Mouse (Mus musculus) liver, embryonic 16.5 days (tissue): Measurements from ENCODE around the gene Hspa1l. TPM values are rescaled to one million over a fixed set of nuclear protein-coding genes. Genes with fewer than 3 reads are reported as not detected.

ENCODE experiments used
- ATAC-seq: fragments of 200-750 bp; cut with Nextera tagmentation; 2 replicates; pipeline ENCODE4 v1.8.0; 2017; ENCODE audit warnings: low read depth, mild to moderate bottlenecking, moderate number of reproducible peaks, moderate library complexity
- H3K27ac ChIP-seq: fragments of 300-500 bp; sonication (generic); 2 replicates; pipeline ENCODE4 v1.5.1; 2014; ENCODE audit warnings: mild to moderate bottlenecking, low read length
- H3K27me3 ChIP-seq: fragments of 300-500 bp; sonication (generic); 2 replicates; pipeline ENCODE4 v1.6.1; 2014; ENCODE audit warnings: low read depth, low read length, mixed read lengths; ENCODE audit not compliant: control insufficient read depth, insufficient read depth
- H3K36me3 ChIP-seq: fragments of 300-500 bp; sonication (generic); 2 replicates; pipeline ENCODE4 v1.6.1; 2014; ENCODE audit warnings: mild to moderate bottlenecking; ENCODE audit not compliant: control insufficient read depth, insufficient read depth
- H3K4me1 ChIP-seq: fragments of 300-500 bp; sonication (generic); 2 replicates; pipeline ENCODE4 v1.6.1; 2014; ENCODE audit warnings: low read depth, low read length, mixed read lengths; ENCODE audit not compliant: control insufficient read depth
- H3K4me2 ChIP-seq: fragments of 300-500 bp; sonication (generic); 2 replicates; pipeline ENCODE4 v1.6.1; 2014; ENCODE audit warnings: low read depth, low read length, mixed read lengths
- H3K4me3 ChIP-seq: fragments of 300-500 bp; sonication (generic); 2 replicates; pipeline ENCODE4 v1.5.1; 2014; ENCODE audit warnings: low read depth, mild to moderate bottlenecking, low read length
- H3K9ac ChIP-seq: fragments of 300-500 bp; sonication (generic); 2 replicates; pipeline ENCODE4 v1.6.1; 2014; ENCODE audit warnings: low read depth, low read length
- H3K9me3 ChIP-seq: fragments of 300-500 bp; sonication (generic); replicated peaks from 2 replicates; pipeline ENCODE4 v1.6.1; 2016; ENCODE audit warnings: low read length; ENCODE audit not compliant: control insufficient read depth
- WGBS: fragments of 180-500 bp; shearing (Covaris S2); extraction: QIAGEN DNeasy Blood & Tissue Kit; methylation state at CpG from one replicate; pipeline ENCODE4 v1.1.7; 2014; ENCODE audit not compliant: insufficient replicate concordance; 5-methylcytosine and 5-hydroxymethylcytosine counted together
- polyA plus RNA-seq: library from polyadenylated mRNA; unstranded; fragments of >200 nt; fragmentation: Nextera tagmentation; extraction: Ambion mirVana; gene quantifications from 2 replicates; pipeline ENCODE4 v1.2.1, GENCODE M21; 2015

Gene Hspa1l
- polyA plus RNA-seq, 1 experiment from 2014 or later, result 0.27 TPM

GRCm38 (mm10) chr17:35022541-35023060 is 50.1 kb downstream of the Hspa1l start:
- Histone ChIP-seq H3K27ac (no peak overlapping the region; the same call in 1 of the 2 replicates), H3K9ac (no peak overlapping the region), H3K4me1 (peaks cover 36% of the 10 kb centered on the region), H3K4me2 (no peak overlapping the region), H3K4me3 (no peak overlapping the region), H3K36me3 (no peaks in the 10 kb centered on the region), H3K9me3 (no peaks in the 10 kb centered on the region), H3K27me3 (no peaks in the 10 kb centered on the region)
- 78% methylated on average over 8 of the region's 8 CpGs for whole genome bisulfite sequencing
- no peak for ATAC-seq

GRCm38 (mm10) chr17:35023221-35023620 is 50.7 kb downstream of the Hspa1l start:
- H3K4me2 ChIP-seq, result no peak overlapping the region
- H3K4me1 ChIP-seq, result peaks cover 36% of the 10 kb centered on the region

DNA sequence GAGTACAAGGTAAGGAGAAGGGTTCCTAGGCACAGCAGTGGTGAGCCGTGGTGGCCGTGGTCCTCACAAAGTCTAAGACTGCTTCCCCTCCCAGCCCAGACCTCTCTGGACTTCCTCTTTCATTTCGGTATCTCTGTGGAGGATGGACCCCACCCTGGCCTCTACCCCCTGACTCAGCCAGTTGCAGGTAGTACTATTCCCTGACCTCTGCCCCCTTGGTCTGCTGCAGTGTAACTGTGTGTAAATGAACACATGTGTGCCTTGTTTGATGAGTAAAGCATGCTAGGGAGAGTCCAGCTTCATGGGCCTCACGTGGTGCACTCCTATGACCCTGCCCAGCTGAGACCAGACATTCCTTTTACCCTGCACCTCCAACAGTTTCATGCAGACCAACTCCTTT is 51.3 kb downstream of the Hspa1l start:
- Histone ChIP-seq H3K27ac (no peak overlapping the region), H3K9ac (no peak overlapping the region), H3K27me3 (no peaks in the 10 kb centered on the region), H3K36me3 (no peaks in the 10 kb centered on the region), H3K4me2 (no peak overlapping the region), H3K4me1 (peaks cover 36% of the 10 kb centered on the region), H3K9me3 (no peaks in the 10 kb centered on the region), H3K4me3 (no peak overlapping the region)
- WGBS, result 34% methylated on average over 4 of the region's 4 CpGs
- ATAC-seq, result peak; percentile 38

More at GRCm38 (mm10) chr17:35023221-35023620, 50.7 kb downstream of the Hspa1l start:
- ATAC-seq, result no peak
- Histone ChIP-seq H3K9me3 (no peaks in the 10 kb centered on the region), H3K36me3 (no peaks in the 10 kb centered on the region), H3K27ac (no peak overlapping the region), H3K27me3 (no peaks in the 10 kb centered on the region), H3K9ac (no peak overlapping the region), H3K4me3 (no peak overlapping the region)
- WGBS, result 83% methylated on average over 5 of the region's 5 CpGs

DNA sequence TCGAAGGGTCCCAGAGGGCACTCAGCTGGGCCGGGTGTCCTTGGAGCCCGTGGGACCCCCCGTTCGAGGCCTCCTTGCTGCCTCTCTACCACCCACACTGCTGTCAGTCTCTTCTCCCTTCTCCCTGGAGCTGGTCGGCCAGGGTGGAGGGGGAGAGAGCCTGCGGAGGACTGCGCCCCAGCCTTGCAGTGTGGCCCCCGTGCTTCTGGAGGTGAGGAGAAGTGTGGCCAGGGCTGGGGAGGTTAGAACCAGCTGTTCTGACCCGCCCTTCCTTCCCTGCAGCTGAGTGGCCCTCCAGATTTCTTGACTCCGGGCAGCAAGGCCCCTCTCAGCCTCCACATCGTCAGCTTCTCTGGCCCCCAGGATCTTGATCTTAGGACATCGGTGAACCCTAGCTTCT is 51.8 kb downstream of the Hspa1l start:
- 47% methylated on average over 13 of the region's 13 CpGs for WGBS
- no peaks in the 10 kb centered on the region for H3K9me3 ChIP-seq
- H3K36me3 ChIP-seq, result no peaks in the 10 kb centered on the region
- H3K27ac ChIP-seq, result no peak overlapping the region
- H3K9ac ChIP-seq, result no peak overlapping the region
- H3K4me2 ChIP-seq, result no peak overlapping the region
- no peaks in the 10 kb centered on the region for H3K27me3 ChIP-seq
- peaks cover 36% of the 10 kb centered on the region for H3K4me1 ChIP-seq
- ATAC-seq, result no peak
- no peak overlapping the region for H3K4me3 ChIP-seq

DNA sequence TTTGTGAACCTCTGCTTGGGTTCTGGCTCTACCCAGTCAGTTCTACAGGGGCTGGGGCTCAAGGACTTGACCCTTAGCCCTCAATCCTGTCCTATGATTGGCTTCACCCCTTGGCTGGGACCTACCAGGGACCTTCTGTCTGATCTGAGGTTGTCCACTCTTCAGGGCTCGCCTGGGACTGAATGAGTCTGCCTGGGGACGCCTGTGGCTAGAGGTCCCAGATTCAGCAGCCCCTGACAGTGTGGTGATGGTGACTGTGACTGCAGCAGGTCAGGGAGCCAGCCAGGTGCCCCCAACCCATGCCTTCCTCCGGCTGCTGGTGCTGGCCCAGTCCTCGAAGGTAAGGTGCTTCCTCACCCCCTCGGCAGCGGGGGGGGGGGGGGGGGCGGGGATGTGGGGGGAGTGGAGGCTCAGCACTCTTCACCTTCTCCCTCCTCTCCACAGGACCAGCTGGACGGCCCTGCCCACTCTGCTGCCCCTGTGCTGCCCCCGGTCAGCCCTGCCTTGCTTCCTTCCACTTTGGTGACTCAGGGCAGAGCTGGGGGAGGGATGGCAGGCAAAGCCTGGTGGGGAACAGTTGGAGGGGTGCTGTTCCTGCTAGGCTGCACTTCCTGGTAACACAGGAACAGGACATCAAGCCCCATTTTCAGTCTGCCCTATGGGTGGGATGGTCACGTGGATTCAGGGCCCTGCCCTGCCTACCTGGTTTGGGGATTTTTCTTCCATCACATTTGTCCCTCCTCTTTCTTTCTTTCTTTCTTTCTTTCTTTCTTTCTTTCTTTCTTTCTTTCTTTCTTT is 52.4 kb downstream of the Hspa1l start:
- no peak overlapping the region for H3K4me3 ChIP-seq
- H3K9me3 ChIP-seq, result no peaks in the 10 kb centered on the region
- no peak overlapping the region for H3K4me2 ChIP-seq
- no peak overlapping the region for H3K9ac ChIP-seq
- WGBS, result 39% methylated on average over 8 of the region's 10 CpGs
- H3K4me1 ChIP-seq, result peaks cover 36% of the 10 kb centered on the region
- no peaks in the 10 kb centered on the region for H3K27me3 ChIP-seq
- no peak overlapping the region for H3K27ac ChIP-seq
- H3K36me3 ChIP-seq, result no peaks in the 10 kb centered on the region
- ATAC-seq, result no peak

GRCm38 (mm10) chr17:35026206-35026605 is 53.7 kb downstream of the Hspa1l start:
- no peak for ATAC-seq
- H3K4me1 ChIP-seq, result peaks cover 32% of the 10 kb centered on the region
- H3K4me3 ChIP-seq, result no peak overlapping the region
- no peaks in the 10 kb centered on the region for H3K9me3 ChIP-seq
- 72% methylated on average over 5 of the region's 5 CpGs for WGBS
- H3K27ac ChIP-seq, result no peak overlapping the region
- H3K36me3 ChIP-seq, result no peaks in the 10 kb centered on the region
- no peak overlapping the region for H3K9ac ChIP-seq
- H3K4me2 ChIP-seq, result no peak overlapping the region
- H3K27me3 ChIP-seq, result no peaks in the 10 kb centered on the region

GRCm38 (mm10) chr17:35027277-35028068 is 55.0 kb downstream of the Hspa1l start, which contains the start of gene Sapcd1:
TSS of gene Sapcd1 (minus strand) at chr17:35028016.
- Histone ChIP-seq H3K4me1 (peaks cover 31% of the 10 kb centered on the region), H3K27ac (no peak within 1 kb of the TSS), H3K27me3 (no peaks in the 10 kb centered on the region), H3K36me3 (no peaks in the 10 kb centered on the region), H3K9me3 (no peaks in the 10 kb centered on the region), H3K4me3 (no peak within 1 kb of the TSS), H3K9ac (no peak within 1 kb of the TSS), H3K4me2 (no peak within 1 kb of the TSS)
- 49% methylated on average over 13 of the region's 13 CpGs for WGBS
- ATAC-seq, result no peak

- H3K9me3 ChIP-seq, result no peaks in the 10 kb centered on the region
- peaks cover 24% of the 10 kb centered on the region for H3K4me1 ChIP-seq
Measured at GRCm38 (mm10) chr17:35028315-35028714, 55.8 kb downstream of the Hspa1l start.

More at GRCm38 (mm10) chr17:35028315-35028714, 55.8 kb downstream of the Hspa1l start:
- no peak overlapping the region for H3K4me3 ChIP-seq
- no peak overlapping the region for H3K27ac ChIP-seq
- ATAC-seq, result no peak
- H3K36me3 ChIP-seq, result no peaks in the 10 kb centered on the region
- H3K4me2 ChIP-seq, result no peak overlapping the region
- WGBS, result 63% methylated on average over 2 of the region's 2 CpGs
- no peaks in the 10 kb centered on the region for H3K27me3 ChIP-seq
- no peak overlapping the region for H3K9ac ChIP-seq
